Mouse (Mus musculus): Measurements from ENCODE around the gene Spata6. TPM values are rescaled to one million over a fixed set of nuclear protein-coding genes. Genes with fewer than 3 reads are reported as not detected.

The Spata6 gene
- polyA plus RNA-seq (2012; rRNA removed), result 26.3 and 37.9 TPM in 2 replicates

DNA sequence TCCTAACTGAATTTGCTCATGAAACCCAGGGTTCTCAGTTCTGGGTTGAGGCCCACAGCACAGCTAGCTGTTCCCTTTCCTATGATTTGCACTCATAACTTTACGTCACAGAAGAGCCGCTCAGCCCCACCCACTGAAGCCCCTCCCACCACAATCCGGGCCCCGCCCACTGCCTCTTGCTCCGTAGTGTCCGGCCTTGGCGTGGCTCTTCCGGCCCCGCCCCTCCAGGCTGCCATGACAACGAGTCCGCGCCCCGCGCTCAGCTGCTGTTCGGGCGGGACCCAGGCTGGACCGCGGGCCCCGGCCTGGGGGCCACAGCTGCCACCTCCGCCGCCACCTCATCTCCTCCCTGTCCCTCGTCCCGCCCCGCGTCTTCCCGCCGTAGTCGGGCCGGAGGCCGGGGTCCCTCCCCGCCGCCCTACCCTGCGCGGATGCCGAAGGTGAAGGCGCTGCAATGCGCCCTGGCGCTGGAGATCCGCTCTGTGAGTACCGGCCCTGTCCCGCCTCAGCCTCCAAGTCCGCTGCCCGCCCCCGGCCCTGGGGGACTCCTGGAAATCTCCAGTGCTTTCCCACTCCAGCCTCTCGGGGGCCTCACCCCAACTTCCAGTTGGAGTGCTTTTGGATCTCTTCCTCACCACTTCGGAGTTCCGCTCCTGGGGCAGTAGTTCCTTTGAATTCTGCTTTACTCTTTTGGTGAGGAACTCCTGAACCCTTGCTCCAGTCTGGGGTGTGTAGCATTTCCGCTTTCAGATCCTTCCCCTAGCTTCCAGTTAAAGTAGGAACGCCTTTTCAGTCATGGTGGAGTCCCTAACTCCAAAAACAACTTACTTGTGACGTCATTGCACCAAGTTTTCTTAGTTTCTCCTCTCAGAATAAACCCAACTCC is at the start of gene Spata6:
Spata6 (plus strand) TSS at position 209 of the 886 bp plus-strand sequence.

Other genes starting within 250 kb of the Spata6 start
- gene Slc5a9, start 182.9 kb downstream of the Spata6 start, polyA plus RNA-seq (2012; rRNA removed), result 3.8 and 5.8 TPM in 2 replicates
- gene Skint8, start 199.4 kb downstream of the Spata6 start, polyA plus RNA-seq (2012; rRNA removed), result 0.03 TPM in 1 of 2 replicates, not detected in the other